Mouse (Mus musculus) heart, adult 11 months (tissue): ENCODE measurements around the gene Ckm.

ENCODE experiments used
- DNase-seq: peaks from one replicate; pipeline ENCODE4 v3.0.0; 2022

The Ckm gene

GRCm38 (mm10) chr7:19469404-19469803 lies 64.8 kb downstream of the Ckm start:
- DNase-seq: peak; percentile 83

- peak; percentile 76 for DNase-seq
These were observed 65.7 kb downstream of the Ckm start for GRCm38 (mm10) chr7:19470308-19470707.

GRCm38 (mm10) chr7:19472403-19472802 lies 67.8 kb downstream of the Ckm start:
- DNase-seq: peak; percentile 97
